Mouse (Mus musculus) liver, embryonic 11.5 days (tissue): ENCODE measurements at regions not wholly inside any gene's neighbourhood (a gene's known extent, or its start where the extent isn't known, plus 50 kb on each side); places are given as distances from the start of the nearest gene placed in this dataset.

ENCODE experiments used
- ATAC-seq: fragments of 200-750 bp; cut with Nextera tagmentation; replicated peaks from 2 replicates; pipeline ENCODE4 v1.8.0; 2017; ENCODE audit warnings: moderate number of reproducible peaks, mild to moderate bottlenecking, moderate TSS enrichment, moderate library complexity; ENCODE audit not compliant: low FRiP score
- DNase-seq: peaks from one replicate; pipeline ENCODE4 v3.0.0-alpha.2; 2017; ENCODE audit warnings: low spot score
- H3K27ac ChIP-seq: fragments of 300-500 bp; sonication (generic); 2 replicates; pipeline ENCODE4 v1.5.1; 2014; ENCODE audit warnings: mild to moderate bottlenecking, low read depth, low read length, control low read depth
- H3K27me3 ChIP-seq: fragments of 300-500 bp; sonication (generic); replicated peaks from 2 replicates; pipeline ENCODE4 v1.6.1; 2014; ENCODE audit warnings: low read length, mixed read lengths; ENCODE audit not compliant: control insufficient read depth, insufficient read depth
- H3K36me3 ChIP-seq: fragments of 300-500 bp; sonication (generic); 2 replicates; pipeline ENCODE4 v1.6.1; 2014; ENCODE audit warnings: mild to moderate bottlenecking, low read length, moderate library complexity, mixed read lengths; ENCODE audit not compliant: control insufficient read depth, insufficient read depth
- H3K4me1 ChIP-seq: fragments of 300-500 bp; sonication (generic); replicated peaks from 2 replicates; pipeline ENCODE4 v1.6.1; 2014; ENCODE audit warnings: low read length, mixed read lengths; ENCODE audit not compliant: control insufficient read depth, insufficient read depth
- H3K4me2 ChIP-seq: fragments of 300-500 bp; sonication (generic); 2 replicates; pipeline ENCODE4 v1.6.1; 2014; ENCODE audit warnings: mild to moderate bottlenecking, control low read depth, moderate library complexity
- H3K4me3 ChIP-seq: fragments of 300-500 bp; sonication (generic); 2 replicates; pipeline ENCODE4 v1.5.1; 2014; ENCODE audit warnings: low read depth, low read length, control low read depth
- H3K9ac ChIP-seq: fragments of 300-500 bp; sonication (generic); 2 replicates; pipeline ENCODE4 v1.6.1; 2014; ENCODE audit warnings: low read depth, low read length, control low read depth
- H3K9me3 ChIP-seq: fragments of 300-500 bp; sonication (generic); 2 replicates; pipeline ENCODE4 v1.6.1; 2016; ENCODE audit warnings: low read length, inconsistent platforms, mixed read lengths; ENCODE audit not compliant: control insufficient read depth
- WGBS: fragments of 180-500 bp; shearing (Covaris S2); extraction: QIAGEN DNeasy Blood & Tissue Kit; methylation state at CpG from one replicate; pipeline ENCODE4 v1.1.7; 2014; 5-methylcytosine and 5-hydroxymethylcytosine counted together

DNA sequence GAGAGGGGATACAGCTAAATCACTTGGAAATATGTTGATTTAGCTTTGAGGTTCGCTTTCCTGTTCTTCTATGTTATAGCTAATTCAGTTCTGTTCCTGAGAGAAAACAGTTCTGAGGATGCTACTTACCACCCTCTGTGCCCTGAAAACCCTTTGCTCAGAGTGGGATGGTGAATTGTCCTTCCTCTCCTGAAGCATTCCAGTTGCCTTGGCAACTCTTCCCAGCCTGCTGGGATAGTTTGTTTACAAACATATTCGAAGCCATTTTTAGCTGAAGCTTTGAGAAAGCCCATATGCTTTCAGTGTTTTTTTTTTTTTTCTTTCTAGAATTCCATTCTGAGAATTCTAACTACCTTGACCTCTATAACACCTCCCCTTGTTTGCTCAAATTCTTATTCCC, 530.1 kb upstream of the Marcks start:
- DNase-seq = no peak
- no peaks in the 10 kb centered on the region for H3K9me3 ChIP-seq
- ATAC-seq = no peak
- H3K27ac ChIP-seq = no peak overlapping the region
- H3K27me3 ChIP-seq = no peaks in the 10 kb centered on the region
- no peaks in the 10 kb centered on the region for H3K4me1 ChIP-seq
- no peak overlapping the region for H3K4me2 ChIP-seq
- no peaks in the 10 kb centered on the region for H3K36me3 ChIP-seq
- H3K9ac ChIP-seq = no peak overlapping the region
- 66% methylated on average over 2 of the region's 2 CpGs for WGBS
- H3K4me3 ChIP-seq = no peak overlapping the region

GRCm38 (mm10) chr10:37667031-37667745, 528.5 kb upstream of the Marcks start:
- H3K4me3 ChIP-seq = no peak overlapping the region
- H3K9me3 ChIP-seq = no peaks in the 10 kb centered on the region
- H3K4me1 ChIP-seq = no peaks in the 10 kb centered on the region
- no peak overlapping the region for H3K9ac ChIP-seq
- ATAC-seq (no peak), DNase-seq (no peak)
- no peaks in the 10 kb centered on the region for H3K27me3 ChIP-seq
- H3K4me2 ChIP-seq = no peak overlapping the region
- no peaks in the 10 kb centered on the region for H3K36me3 ChIP-seq
- WGBS = 60% methylated on average over 7 of the region's 7 CpGs
- H3K27ac ChIP-seq = no peak overlapping the region

- ATAC-seq = no peak
- no peak for DNase-seq
- Histone ChIP-seq H3K4me3 (no peak overlapping the region), H3K27me3 (no peaks in the 10 kb centered on the region), H3K27ac (no peak overlapping the region), H3K4me1 (no peaks in the 10 kb centered on the region), H3K9me3 (no peaks in the 10 kb centered on the region), H3K4me2 (no peak overlapping the region), H3K9ac (no peak overlapping the region), H3K36me3 (no peaks in the 10 kb centered on the region)
- 89% methylated on average over 2 of the region's 2 CpGs for WGBS
These were observed 527.8 kb upstream of the Marcks start for GRCm38 (mm10) chr10:37666535-37666934.

GRCm38 (mm10) chr10:37637001-37637562, 498.4 kb upstream of the Marcks start:
- Histone ChIP-seq H3K36me3 (no peaks in the 10 kb centered on the region), H3K27ac (no peak overlapping the region), H3K4me3 (no peak overlapping the region), H3K9me3 (no peaks in the 10 kb centered on the region), H3K4me1 (no peaks in the 10 kb centered on the region), H3K27me3 (no peaks in the 10 kb centered on the region), H3K4me2 (no peak overlapping the region), H3K9ac (no peak overlapping the region)
- 59% methylated on average over 7 of the region's 7 CpGs for WGBS
- no peak for DNase-seq
- no peak for ATAC-seq

DNA sequence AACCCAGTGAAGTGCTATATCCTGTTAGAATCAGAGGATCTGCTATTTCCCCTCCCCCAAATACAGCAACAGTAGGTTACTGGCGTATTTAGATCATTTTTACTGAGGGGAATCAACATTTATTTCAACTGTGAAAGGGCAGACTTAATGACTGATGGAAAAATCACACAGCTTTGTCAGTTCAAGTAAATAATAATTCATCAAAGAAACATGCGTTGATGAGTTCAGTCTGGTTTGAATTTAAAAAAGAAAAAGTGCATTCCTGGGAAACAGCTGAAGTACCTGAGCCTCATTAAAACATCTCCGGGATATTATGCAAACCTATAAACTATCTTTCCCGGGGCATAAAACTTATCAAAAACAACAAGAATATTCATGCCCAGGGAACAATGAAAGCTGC, 497.7 kb upstream of the Marcks start:
- Histone ChIP-seq H3K27me3 (no peaks in the 10 kb centered on the region), H3K9ac (no peak overlapping the region), H3K27ac (no peak overlapping the region), H3K36me3 (no peaks in the 10 kb centered on the region), H3K9me3 (no peaks in the 10 kb centered on the region), H3K4me3 (no peak overlapping the region), H3K4me2 (no peak overlapping the region), H3K4me1 (no peaks in the 10 kb centered on the region)
- ATAC-seq = no peak
- 62% methylated on average over 4 of the region's 4 CpGs for WGBS
- DNase-seq = no peak

DNA sequence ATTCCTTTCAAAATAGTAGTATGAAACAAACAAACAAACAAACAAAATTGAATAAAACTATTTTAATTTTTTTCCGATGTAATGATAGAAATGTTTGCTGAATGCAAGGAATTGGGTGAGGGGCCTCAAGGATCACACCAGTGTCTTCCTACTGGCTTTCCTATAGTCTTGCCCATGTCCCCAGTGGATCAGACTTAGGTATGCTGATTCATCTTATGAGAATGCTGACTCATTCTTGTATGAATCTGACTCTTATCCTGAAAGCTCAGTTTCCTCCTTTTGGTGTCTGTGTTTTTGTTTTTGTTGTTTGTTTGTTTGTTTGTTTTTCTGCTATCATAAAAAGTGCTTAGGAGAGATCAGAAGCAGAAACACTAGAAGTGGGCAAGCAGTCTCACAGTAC, 491.7 kb upstream of the Marcks start:
- Histone ChIP-seq H3K4me3 (no peak overlapping the region), H3K36me3 (no peaks in the 10 kb centered on the region), H3K9ac (no peak overlapping the region), H3K4me1 (no peaks in the 10 kb centered on the region), H3K9me3 (no peaks in the 10 kb centered on the region), H3K4me2 (no peak overlapping the region), H3K27ac (no peak overlapping the region), H3K27me3 (no peaks in the 10 kb centered on the region)
- ATAC-seq (no peak), DNase-seq (no peak)
- 87% methylated on average over 1 of the region's 1 CpGs for WGBS

DNA sequence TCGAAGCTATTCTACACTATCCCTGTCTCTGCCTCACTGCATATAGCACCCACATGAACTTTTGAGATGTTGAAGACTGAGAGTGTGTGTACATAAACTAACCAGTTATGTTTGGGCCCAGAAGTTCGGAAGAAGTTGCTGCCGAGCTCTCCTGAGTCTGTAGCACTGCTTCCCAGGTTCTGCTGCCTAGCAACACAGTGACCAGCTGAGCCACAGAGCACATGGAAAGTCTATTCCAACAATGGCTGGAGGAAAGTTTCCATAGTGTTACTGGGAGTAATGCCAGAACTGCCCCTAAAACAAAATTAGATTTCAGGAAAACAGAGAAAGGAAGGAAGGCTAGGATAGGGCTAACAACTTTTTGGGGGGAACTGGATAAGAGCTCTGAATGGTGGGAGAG, 489.2 kb upstream of the Marcks start:
- WGBS = 83% methylated on average over 3 of the region's 3 CpGs
- no peaks in the 10 kb centered on the region for H3K4me1 ChIP-seq
- H3K36me3 ChIP-seq = no peaks in the 10 kb centered on the region
- no peak overlapping the region for H3K4me3 ChIP-seq
- no peak overlapping the region for H3K4me2 ChIP-seq
- H3K27me3 ChIP-seq = no peaks in the 10 kb centered on the region
- DNase-seq = no peak
- no peak overlapping the region for H3K9ac ChIP-seq
- H3K9me3 ChIP-seq = no peaks in the 10 kb centered on the region
- no peak overlapping the region for H3K27ac ChIP-seq
- ATAC-seq = no peak

DNA sequence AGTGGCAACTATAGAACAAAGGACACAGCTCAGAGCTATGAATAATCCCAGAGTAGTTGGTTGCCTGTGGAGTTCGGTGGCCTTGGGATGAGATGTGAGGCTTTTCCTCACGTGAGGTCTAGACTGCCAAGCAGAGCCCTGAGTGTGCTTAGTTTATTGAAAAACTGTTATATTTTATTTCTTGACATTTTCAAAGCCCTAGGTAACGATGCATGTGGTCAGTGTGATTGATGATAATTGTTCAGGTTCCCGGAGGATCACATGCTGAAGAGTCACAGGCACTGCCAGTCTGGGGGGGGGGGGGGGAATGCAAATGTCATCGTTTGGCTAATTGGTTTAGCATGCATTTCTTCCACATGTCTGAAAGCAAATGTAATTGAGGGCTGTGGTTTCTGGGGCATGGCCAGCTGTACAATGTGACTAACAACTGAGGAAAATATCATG, 488.1 kb upstream of the Marcks start:
- no peaks in the 10 kb centered on the region for H3K27me3 ChIP-seq
- H3K4me1 ChIP-seq = no peaks in the 10 kb centered on the region
- no peak overlapping the region for H3K4me2 ChIP-seq
- H3K36me3 ChIP-seq = no peaks in the 10 kb centered on the region
- no peak overlapping the region for H3K27ac ChIP-seq
- 60% methylated on average over 5 of the region's 5 CpGs for WGBS
- no peaks in the 10 kb centered on the region for H3K9me3 ChIP-seq
- ATAC-seq = no peak
- H3K4me3 ChIP-seq = no peak overlapping the region
- H3K9ac ChIP-seq = no peak overlapping the region
- no peak for DNase-seq
